Mouse (Mus musculus): Measurements from ENCODE around the gene Stab1.

- TF ChIP-seq GATA1 (IDR thresholded peaks at IDR 0.05; ENCODE audit: borderline replicate concordance, low read length) (no peak), FLI1 (IDR thresholded peaks at IDR 0.05; ENCODE audit: low read length) (no peak)
Observed at GRCm38 (mm10) chr14:31139666-31140065, 28.8 kb downstream of the Stab1 start.
